Mouse (Mus musculus) C2C12 (cell line): ENCODE results near the gene Jak1.

Experiments
- CTCF ChIP-seq: IDR thresholded peaks from one replicate; pipeline ENCODE4 v1.5.1; 2011; ENCODE audit not compliant: control insufficient read depth, insufficient read depth, insufficient read length
- USF1 ChIP-seq: IDR thresholded peaks from one replicate; pipeline ENCODE4 v1.6.1; 2011; ENCODE audit warnings: low read depth, mild to moderate bottlenecking, control low read depth, moderate library complexity

DNA sequence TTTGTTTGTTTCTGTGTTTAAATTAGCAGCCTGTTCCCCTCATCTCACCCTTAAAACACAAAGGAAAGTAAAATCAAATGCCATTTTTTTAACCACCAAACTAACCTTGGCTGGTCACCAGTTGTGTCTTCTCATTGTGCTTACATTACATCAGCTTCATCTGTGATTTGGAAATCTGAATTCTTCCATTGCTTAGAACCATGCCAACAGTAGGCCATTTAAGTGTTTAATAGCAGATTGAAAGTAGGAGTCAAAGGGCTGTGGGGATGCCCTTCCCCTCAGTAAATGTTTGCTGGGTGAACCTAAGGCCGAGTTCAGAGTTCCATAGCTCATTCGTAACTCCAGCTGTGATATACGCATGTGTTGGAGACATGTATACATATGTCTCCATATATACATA, 10.8 kb upstream of the Jak1 start:
- TF ChIP-seq USF1 (no peak), CTCF (no peak)
